Mouse (Mus musculus) MEL (cell line): ENCODE measurements around the gene Tpcn2. TPM values are rescaled to one million over a fixed set of nuclear protein-coding genes. Genes with fewer than 3 reads are reported as not detected.

Experiments
- DNase-seq: peaks from one replicate; pipeline ENCODE4 v3.0.0; 2011; ENCODE audit warnings: low read depth, low spot score
- H3K27ac ChIP-seq: 2 replicates; pipeline ENCODE4 v1.5.1; 2012; ENCODE audit warnings: low read depth, mild to moderate bottlenecking, control low read depth, low read length, moderate library complexity; ENCODE audit not compliant: control insufficient read depth
- H3K27me3 ChIP-seq, 2 experiments: fragments of 150-350 bp in 1 of 2; sonication (generic) in 1 of 2; 2 replicates each; pipeline ENCODE4 v1.6.1; 2012; ENCODE audit warnings: low read length in 2 of 2, mild to moderate bottlenecking in 2 of 2, improper control_type of control experiment in 1 of 2, moderate library complexity in 1 of 2; ENCODE audit not compliant: insufficient read depth in 2 of 2, control insufficient read depth in 1 of 2
- H3K36me3 ChIP-seq, 2 experiments: 2 replicates each; pipeline ENCODE4 v1.6.1; 2012 to 2014; ENCODE audit warnings: low read length in 2 of 2, improper control_type of control experiment in 1 of 2, inconsistent platforms in 1 of 2, mild to moderate bottlenecking in 1 of 2; ENCODE audit not compliant: insufficient read depth in 2 of 2, control insufficient read depth in 1 of 2
- H3K4me1 ChIP-seq, 2 experiments: fragments of 150-350 bp in 1 of 2; sonication (generic) in 1 of 2; 2 replicates each; pipeline ENCODE4 v1.6.1; 2012; ENCODE audit warnings: low read length in 2 of 2, improper control_type of control experiment in 1 of 2, mild to moderate bottlenecking in 1 of 2; ENCODE audit not compliant: insufficient read depth in 2 of 2, control insufficient read depth in 1 of 2
- H3K4me3 ChIP-seq, 2 experiments: fragments of 150-350 bp in 1 of 2; sonication (generic) in 1 of 2; 2 replicates each; pipeline ENCODE4 v1.5.1; 2012; ENCODE audit warnings: low read depth in 2 of 2, low read length in 2 of 2, mild to moderate bottlenecking in 2 of 2, moderate library complexity in 2 of 2, control low read depth in 1 of 2, improper control_type of control experiment in 1 of 2; ENCODE audit not compliant: control insufficient read depth in 1 of 2, insufficient read depth in 1 of 2
- H3K79me2 ChIP-seq: 2 replicates; pipeline ENCODE4 v1.6.1; 2012; ENCODE audit warnings: mild to moderate bottlenecking, low read length, moderate library complexity; ENCODE audit not compliant: control insufficient read depth, poor library complexity, insufficient read depth
- H3K9ac ChIP-seq: 2 replicates; pipeline ENCODE4 v1.6.1; 2012; ENCODE audit warnings: low read depth, mild to moderate bottlenecking, control low read depth, low read length, moderate library complexity; ENCODE audit not compliant: control insufficient read depth, poor library complexity, severe bottlenecking
- H3K9me3 ChIP-seq: fragments of 150-350 bp; sonication (generic); replicated peaks from 2 replicates; pipeline ENCODE4 v1.6.1; 2012; ENCODE audit warnings: mild to moderate bottlenecking, low read length, improper control_type of control experiment, moderate library complexity; ENCODE audit not compliant: insufficient read depth
- BHLHE40 ChIP-seq: IDR thresholded peaks from 2 replicates; pipeline ENCODE4 v1.6.1; 2012; ENCODE audit warnings: low read depth, mild to moderate bottlenecking, inconsistent platforms, low read length, improper control_type of control experiment, borderline replicate concordance
- CTCF ChIP-seq, 3 experiments: IDR thresholded peaks in 2 of 3; conservative IDR thresholded peaks in 1 of 3; 2 replicates each; pipeline ENCODE4 v1.5.1; 2011 to 2012; ENCODE audit warnings: low read length in 3 of 3, low read depth in 2 of 3, mild to moderate bottlenecking in 2 of 3, improper control_type of control experiment in 1 of 3, inconsistent platforms in 1 of 3, mixed read lengths in 1 of 3, moderate library complexity in 1 of 3; ENCODE audit not compliant: control insufficient read depth in 1 of 3, insufficient read depth in 1 of 3, poor library complexity in 1 of 3, severe bottlenecking in 1 of 3
- E2F4 ChIP-seq: IDR thresholded peaks from 2 replicates; pipeline ENCODE4 v1.6.1; 2011; ENCODE audit warnings: low read depth, low read length, improper control_type of control experiment, borderline replicate concordance
- ELF1 ChIP-seq: IDR thresholded peaks from 2 replicates; pipeline ENCODE4 v1.6.1; 2014; ENCODE audit warnings: low read depth, mild to moderate bottlenecking, inconsistent platforms, low read length, improper control_type of control experiment, moderate library complexity
- ETS1 ChIP-seq: IDR thresholded peaks from 2 replicates; pipeline ENCODE4 v1.6.1; 2012; ENCODE audit warnings: low read depth, mild to moderate bottlenecking, inconsistent platforms, low read length, improper control_type of control experiment, moderate library complexity
- GATA1 ChIP-seq: IDR thresholded peaks from 2 replicates; pipeline ENCODE4 v1.6.1; 2011; ENCODE audit warnings: low read depth, low read length, improper control_type of control experiment
- JUND ChIP-seq: IDR thresholded peaks from 2 replicates; pipeline ENCODE4 v1.6.1; 2011; ENCODE audit warnings: low read depth, mild to moderate bottlenecking, improper control_type of control experiment, low read length
- MAFK ChIP-seq: IDR thresholded peaks from 2 replicates; pipeline ENCODE4 v1.6.1; 2011; ENCODE audit warnings: low read depth, mild to moderate bottlenecking, low read length, improper control_type of control experiment, borderline replicate concordance
- MAX ChIP-seq: IDR thresholded peaks from 2 replicates; pipeline ENCODE4 v1.6.1; 2011; ENCODE audit warnings: low read length, improper control_type of control experiment
- MEF2A ChIP-seq: IDR thresholded peaks from 2 replicates; pipeline ENCODE4 v1.6.1; 2014; ENCODE audit warnings: low read depth, mild to moderate bottlenecking, inconsistent platforms, low read length, improper control_type of control experiment; ENCODE audit not compliant: poor library complexity, insufficient replicate concordance, severe bottlenecking; ENCODE audit errors: extremely low read depth
- MYB ChIP-seq: IDR thresholded peaks from 2 replicates; pipeline ENCODE4 v1.6.1; 2011; ENCODE audit warnings: mild to moderate bottlenecking, low read depth, low read length, improper control_type of control experiment
- MYC ChIP-seq: IDR thresholded peaks from 2 replicates; pipeline ENCODE4 v1.6.1; 2011; ENCODE audit warnings: low read depth, mild to moderate bottlenecking, low read length, improper control_type of control experiment, moderate library complexity
- POLR2A ChIP-seq, 2 experiments: IDR thresholded peaks; 2 replicates each; pipeline ENCODE4 v1.6.1; 2011 to 2012; ENCODE audit warnings: low read length in 2 of 2, mild to moderate bottlenecking in 2 of 2, control low read depth in 1 of 2, improper control_type of control experiment in 1 of 2, low read depth in 1 of 2, moderate library complexity in 1 of 2; ENCODE audit not compliant: control insufficient read depth in 1 of 2, insufficient read depth in 1 of 2, poor library complexity in 1 of 2
- POLR2AphosphoS2 ChIP-seq: IDR thresholded peaks from 2 replicates; pipeline ENCODE4 v1.6.1; 2011; ENCODE audit warnings: low read length, improper control_type of control experiment
- POLR2AphosphoS5 ChIP-seq: IDR thresholded peaks from 2 replicates; pipeline ENCODE4 v1.6.1; 2012; ENCODE audit warnings: low read depth, borderline replicate concordance, mild to moderate bottlenecking, inconsistent platforms, low read length, moderate library complexity, mixed read lengths
- RCOR1 ChIP-seq: IDR thresholded peaks from 2 replicates; pipeline ENCODE4 v1.6.1; 2012; ENCODE audit warnings: low read depth, mild to moderate bottlenecking, inconsistent platforms, low read length, improper control_type of control experiment
- TAL1 ChIP-seq: IDR thresholded peaks from 2 replicates; pipeline ENCODE4 v1.6.1; 2012; ENCODE audit warnings: mild to moderate bottlenecking, inconsistent platforms, low read length, moderate library complexity, mixed read lengths
- UBTF ChIP-seq: IDR thresholded peaks from 2 replicates; pipeline ENCODE4 v1.6.1; 2012; ENCODE audit warnings: low read depth, mild to moderate bottlenecking, inconsistent platforms, low read length, improper control_type of control experiment, moderate library complexity, borderline replicate concordance; ENCODE audit not compliant: insufficient read depth
- USF1 ChIP-seq: IDR thresholded peaks from 2 replicates; pipeline ENCODE4 v1.6.1; 2014; ENCODE audit warnings: low read depth, mild to moderate bottlenecking, inconsistent platforms, low read length, improper control_type of control experiment, moderate library complexity
- USF2 ChIP-seq, 2 experiments: IDR thresholded peaks; 2 replicates each; pipeline ENCODE4 v1.6.1; 2011 to 2012; ENCODE audit warnings: improper control_type of control experiment in 2 of 2, low read length in 2 of 2, borderline replicate concordance in 1 of 2, inconsistent platforms in 1 of 2, low read depth in 1 of 2, mild to moderate bottlenecking in 1 of 2; ENCODE audit not compliant: insufficient read depth in 1 of 2
- ZC3H11A ChIP-seq: IDR thresholded peaks from 2 replicates; pipeline ENCODE4 v1.6.1; 2012; ENCODE audit warnings: low read depth, mild to moderate bottlenecking, inconsistent platforms, low read length, improper control_type of control experiment
- ZMIZ1 ChIP-seq: IDR thresholded peaks from 2 replicates; pipeline ENCODE4 v1.6.1; 2012; ENCODE audit warnings: low read depth, mild to moderate bottlenecking, inconsistent platforms, low read length, improper control_type of control experiment, moderate library complexity
- ZNF384 ChIP-seq: IDR thresholded peaks from 2 replicates; pipeline ENCODE4 v1.6.1; 2012; ENCODE audit warnings: low read depth, mild to moderate bottlenecking, inconsistent platforms, low read length, improper control_type of control experiment
- polyA plus RNA-seq, 2 experiments: library from polyadenylated mRNA; stranded (reverse) in 1 of 2; unstranded in 1 of 2; fragments of >175 nt in 1 of 2; fragments of >200 nt in 1 of 2; gene quantifications; 2 replicates each; pipeline versions ENCODE4 v1.2.1 to v1.2.4; 2012; ENCODE audit warnings: low replicate concordance in 2 of 2, low read depth in 1 of 2; ENCODE audit not compliant: insufficient read length in 2 of 2, insufficient read depth in 1 of 2, missing spikeins in 1 of 2
- total RNA-seq: library from RNA; depleted of rRNA; stranded (reverse); fragments of 300-350 nt; gene quantifications from 2 replicates; pipeline ENCODE4 v1.2.3, GENCODE M21; 2012

Gene Tpcn2
- total and polyA plus RNA-seq, 3 experiments, result 6.4 to 10.3 TPM; not detected in 1

DNA sequence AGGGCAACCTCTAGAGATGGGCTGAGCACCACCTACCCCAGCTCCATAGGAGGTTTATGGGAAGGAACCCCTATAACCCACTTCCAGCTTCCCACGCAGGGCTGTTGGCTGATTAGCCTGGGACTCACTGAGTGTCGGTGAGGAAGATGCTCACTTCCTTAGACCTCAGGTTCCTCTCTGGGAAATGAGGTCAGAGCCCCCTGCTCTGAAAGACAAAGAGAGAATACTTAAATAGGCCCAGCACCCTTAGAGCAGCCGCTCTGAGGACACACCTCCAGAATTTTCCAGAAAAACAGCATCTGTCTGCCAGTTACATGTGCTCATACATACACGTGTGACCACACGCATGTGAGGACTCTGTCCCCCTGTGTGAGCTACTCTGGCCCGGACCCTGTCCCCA is 77.0 kb downstream of the Tpcn2 start:
- Histone ChIP-seq H3K79me2 (no peaks in the 10 kb centered on the region), H3K4me1 (no peaks in the 10 kb centered on the region), H3K27me3 (no peaks in the 10 kb centered on the region), H3K9me3 (no peaks in the 10 kb centered on the region), H3K27ac (no peak overlapping the region), H3K36me3 (no peaks in the 10 kb centered on the region), H3K4me3 (no peak overlapping the region), H3K9ac (no peak overlapping the region)
- no peak for DNase-seq
- TF ChIP-seq BHLHE40 (no peak), ZMIZ1 (no peak), POLR2A (IDR thresholded peaks at IDR 0.05; ENCODE audit: control insufficient read depth in 1 of 2, insufficient read depth in 1 of 2, low read depth in 1 of 2, low read length in 2 of 2, poor library complexity in 1 of 2) (no peak), JUND (no peak), ZC3H11A (no peak), MYC (no peak), USF1 (no peak), POLR2AphosphoS2 (no peak), RCOR1 (no peak), POLR2AphosphoS5 (no peak), TAL1 (no peak), MEF2A (no peak), USF2 (IDR thresholded peaks at IDR 0.05; ENCODE audit: borderline replicate concordance in 1 of 2, insufficient read depth in 1 of 2, low read depth in 1 of 2, low read length in 2 of 2) (no peak)

DNA sequence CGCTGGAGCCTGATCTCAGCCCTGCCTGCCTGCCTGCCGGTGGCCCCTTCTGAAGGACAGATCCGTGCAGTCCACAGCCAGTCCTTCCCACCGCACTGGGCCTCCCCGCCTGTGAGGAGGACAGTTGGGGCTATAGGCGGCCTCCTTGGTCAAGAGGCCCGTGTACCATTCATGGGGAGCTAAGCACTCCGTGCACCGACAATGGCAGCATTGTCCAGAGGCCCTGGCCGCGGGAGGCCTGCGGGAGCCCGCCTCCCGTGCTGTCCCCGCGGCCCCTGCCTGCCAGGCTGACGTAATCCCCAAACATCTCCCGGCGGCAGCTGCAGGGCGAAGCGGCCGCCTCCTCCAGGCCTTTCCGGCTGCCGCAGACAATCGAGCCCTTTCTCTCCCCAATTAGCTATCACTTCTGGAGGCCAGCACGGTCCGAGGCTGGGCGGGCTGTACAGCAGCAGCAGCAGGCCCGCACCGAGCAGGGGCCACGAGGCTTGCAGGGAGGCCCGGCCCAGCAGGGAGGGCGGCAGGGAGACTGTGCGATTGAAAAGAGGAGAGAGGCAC is 77.7 kb downstream of the Tpcn2 start:
- no peak for DNase-seq
- TF ChIP-seq ELF1 (no peak), JUND (no peak), USF2 (IDR thresholded peaks at IDR 0.05; ENCODE audit: borderline replicate concordance in 1 of 2, insufficient read depth in 1 of 2, low read depth in 1 of 2, low read length in 2 of 2) (no peak), MYB (no peak), ETS1 (no peak), MAX (no peak), POLR2A (IDR thresholded peaks at IDR 0.05; ENCODE audit: control insufficient read depth in 1 of 2, insufficient read depth in 1 of 2, low read depth in 1 of 2, low read length in 2 of 2, poor library complexity in 1 of 2) (no peak), GATA1 (no peak), MYC (no peak), MAFK (no peak), BHLHE40 (no peak), E2F4 (no peak), CTCF (IDR thresholded peaks at IDR 0.05 in 2 of 3, conservative IDR thresholded peaks at IDR 0.05 in 1 of 3; ENCODE audit: control insufficient read depth in 1 of 3, insufficient read depth in 1 of 3, low read depth in 2 of 3, low read length in 3 of 3, poor library complexity in 1 of 3, severe bottlenecking in 1 of 3) (no peak), POLR2AphosphoS5 (no peak), ZNF384 (no peak), UBTF (no peak)
- no peak overlapping the region for H3K4me3 ChIP-seq
- no peaks in the 10 kb centered on the region for H3K4me1 ChIP-seq
- H3K27ac ChIP-seq, result no peak overlapping the region
- H3K36me3 ChIP-seq, result no peaks in the 10 kb centered on the region
- H3K27me3 ChIP-seq, result no peaks in the 10 kb centered on the region
- no peak overlapping the region for H3K9ac ChIP-seq
- no peaks in the 10 kb centered on the region for H3K79me2 ChIP-seq
- H3K9me3 ChIP-seq, result no peaks in the 10 kb centered on the region
